Mouse (Mus musculus) B cell, adult 62 days (primary cell): Measurements from ENCODE around the gene H2al1a. TPM values are rescaled to one million over a fixed set of nuclear protein-coding genes. Genes with fewer than 3 reads are reported as not detected.

Experiments used
- total RNA-seq: library from RNA; stranded (reverse); gene quantifications from 4 replicates; pipeline ENCODE4 v1.2.4, GENCODE M21; 2023

Gene H2al1a
- total RNA-seq, result not detected in 4 replicates

GRCm38 (mm10) chrX:11298957-11299356 lies at the start of gene H2al1a:
H2al1a (plus strand) TSS chrX:11299257.

GRCm38 (mm10) chrX:11302132-11302531 lies 3.1 kb downstream of the H2al1a start, which contains the start of gene H2al1b:
H2al1b (plus strand) TSS chrX:11302432.

GRCm38 (mm10) chrX:11305355-11305754 lies 6.3 kb downstream of the H2al1a start, which contains the start of gene H2al1c:
H2al1c (plus strand) TSS chrX:11305655.

GRCm38 (mm10) chrX:11308524-11308923 lies 9.5 kb downstream of the H2al1a start, which contains the start of gene H2al1d:
H2al1d (plus strand) TSS chrX:11308824.

GRCm38 (mm10) chrX:11311634-11312033 lies 12.6 kb downstream of the H2al1a start, which contains the start of gene H2al1e:
H2al1e (plus strand) TSS chrX:11311934.

GRCm38 (mm10) chrX:11314858-11315257 lies 15.8 kb downstream of the H2al1a start, which contains the start of gene H2al1f:
H2al1f (plus strand) TSS chrX:11315158.

GRCm38 (mm10) chrX:11317956-11318355 lies 18.9 kb downstream of the H2al1a start, which contains the start of gene H2al1g:
H2al1g (plus strand) TSS chrX:11318256.

GRCm38 (mm10) chrX:11321192-11321591 lies 22.1 kb downstream of the H2al1a start, which contains the start of gene H2al1h:
H2al1h (plus strand) TSS chrX:11321492.

GRCm38 (mm10) chrX:11324359-11324758 lies 25.3 kb downstream of the H2al1a start, which contains the start of gene H2al1i:
H2al1i (plus strand) TSS chrX:11324659.

GRCm38 (mm10) chrX:11327522-11327921 lies 28.5 kb downstream of the H2al1a start, which contains the start of gene H2al1j:
H2al1j (plus strand) TSS chrX:11327822.

Other genes starting within 250 kb of the H2al1a start
- gene H2al1b, start 3.2 kb downstream of the H2al1a start, total RNA-seq, result not detected in 4 replicates
- not detected in 4 replicates for gene H2al1c, start 6.4 kb downstream of the H2al1a start, total RNA-seq
- not detected in 4 replicates for gene H2al1d, start 9.6 kb downstream of the H2al1a start, total RNA-seq
- gene H2al1e, start 12.7 kb downstream of the H2al1a start, total RNA-seq, result not detected in 4 replicates
- not detected in 4 replicates for gene H2al1f, start 15.9 kb downstream of the H2al1a start, total RNA-seq
- gene H2al1g, start 19.0 kb downstream of the H2al1a start, total RNA-seq, result not detected in 4 replicates
- not detected in 4 replicates for gene H2al1h, start 22.2 kb downstream of the H2al1a start, total RNA-seq
- gene H2al1i, start 25.4 kb downstream of the H2al1a start, total RNA-seq, result not detected in 4 replicates
- not detected in 4 replicates for gene H2al1j, start 28.6 kb downstream of the H2al1a start, total RNA-seq